Mouse (Mus musculus) intestine, postnatal 0 days (tissue): ENCODE results near the gene Krt76. TPM values are rescaled to one million over a fixed set of nuclear protein-coding genes. Genes with fewer than 3 reads are reported as not detected.

Experiments
- ATAC-seq: fragments of 200-750 bp; cut with Nextera tagmentation; 2 replicates; pipeline ENCODE4 v1.8.0; 2017; ENCODE audit warnings: mild to moderate bottlenecking, moderate TSS enrichment, moderate library complexity
- H3K27ac ChIP-seq: fragments of 300-500 bp; sonication (generic); 2 replicates; pipeline ENCODE4 v1.5.1; 2014; ENCODE audit warnings: mild to moderate bottlenecking, low read depth, low read length, moderate library complexity
- H3K27me3 ChIP-seq: fragments of 300-500 bp; sonication (generic); replicated peaks from 2 replicates; pipeline ENCODE4 v1.6.1; 2014; ENCODE audit warnings: low read length, mixed read lengths; ENCODE audit not compliant: control insufficient read depth, insufficient read depth
- H3K36me3 ChIP-seq: fragments of 300-500 bp; sonication (generic); 2 replicates; pipeline ENCODE4 v1.6.1; 2014; ENCODE audit warnings: mild to moderate bottlenecking, moderate library complexity; ENCODE audit not compliant: control insufficient read depth, insufficient read depth
- H3K4me1 ChIP-seq: fragments of 300-500 bp; sonication (generic); replicated peaks from 2 replicates; pipeline ENCODE4 v1.6.1; 2014; ENCODE audit warnings: antibody characterized with exemption, low read length, mixed read lengths; ENCODE audit not compliant: control insufficient read depth, insufficient read depth
- H3K4me2 ChIP-seq: fragments of 300-500 bp; sonication (generic); replicated peaks from 2 replicates; pipeline ENCODE4 v1.6.1; 2014; ENCODE audit warnings: low read depth, mild to moderate bottlenecking, moderate library complexity
- H3K4me3 ChIP-seq: fragments of 300-500 bp; sonication (generic); 2 replicates; pipeline ENCODE4 v1.5.1; 2014; ENCODE audit warnings: low read depth, low read length
- H3K9ac ChIP-seq: fragments of 300-500 bp; sonication (generic); 2 replicates; pipeline ENCODE4 v1.6.1; 2014; ENCODE audit warnings: mild to moderate bottlenecking, low read depth, low read length
- H3K9me3 ChIP-seq: fragments of 300-500 bp; sonication (generic); 2 replicates; pipeline ENCODE4 v1.6.1; 2016; ENCODE audit warnings: mixed run types; ENCODE audit not compliant: control insufficient read depth
- CTCF ChIP-seq: sonication (generic); IDR thresholded peaks from 2 replicates; pipeline ENCODE4 v1.5.1; 2016; ENCODE audit warnings: low read depth, mild to moderate bottlenecking, control low read depth, antibody characterized with exemption, moderate library complexity
- WGBS: fragments of 180-500 bp; shearing (Covaris S2); extraction: QIAGEN DNeasy Blood & Tissue Kit; methylation state at CpG from one replicate; pipeline ENCODE4 v1.1.7; 2014; 5-methylcytosine and 5-hydroxymethylcytosine counted together
- polyA plus RNA-seq: library from polyadenylated mRNA; unstranded; fragments of >200 nt; fragmentation: Nextera tagmentation; extraction: Ambion mirVana; gene quantifications from 2 replicates; pipeline ENCODE4 v1.2.1, GENCODE M21; 2015

Gene Krt76
- not detected in 2 replicates for polyA plus RNA-seq

DNA sequence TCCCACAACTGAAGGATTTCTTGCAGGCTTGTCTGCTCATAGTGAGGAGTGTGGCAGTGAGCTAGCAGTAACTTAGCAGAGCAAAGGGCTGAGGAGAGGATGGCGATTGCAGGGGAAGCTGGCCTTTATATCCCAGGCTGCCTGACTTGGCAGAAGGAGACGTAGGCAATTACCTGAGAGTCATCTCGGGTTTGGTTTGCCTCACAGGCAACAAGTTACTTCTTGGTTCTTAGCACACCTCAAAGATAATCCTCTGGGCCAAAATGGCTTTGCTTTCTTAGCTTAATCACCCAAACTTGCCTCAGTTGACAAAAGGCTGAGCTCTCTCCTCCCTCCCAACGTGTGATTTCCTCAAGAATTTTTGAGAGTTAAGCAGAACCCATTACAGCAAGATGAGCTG, at the start of gene Krt76:
TSS of gene Krt76 (minus strand) at position 101 of the 400 bp plus-strand sequence.
- TF ChIP-seq CTCF, result no peak
- 66% methylated on average over 4 of the region's 4 CpGs for WGBS
- no peak within 1 kb of the TSS for H3K27ac ChIP-seq
- no peaks in the 10 kb centered on the region for H3K9me3 ChIP-seq
- H3K36me3 ChIP-seq, result no peaks in the 10 kb centered on the region
- H3K9ac ChIP-seq, result no peak within 1 kb of the TSS
- no peaks in the 10 kb centered on the region for H3K4me1 ChIP-seq
- no peaks in the 10 kb centered on the region for H3K27me3 ChIP-seq
- H3K4me3 ChIP-seq, result no peak within 1 kb of the TSS
- ATAC-seq, result no peak
- no peak within 1 kb of the TSS for H3K4me2 ChIP-seq

GRCm38 (mm10) chr15:101941948-101942347, 49.2 kb upstream of the Krt76 start:
- Histone ChIP-seq H3K27me3 (no peaks in the 10 kb centered on the region), H3K9me3 (no peaks in the 10 kb centered on the region), H3K9ac (no peak overlapping the region), H3K4me2 (no peak overlapping the region), H3K27ac (no peak overlapping the region), H3K36me3 (no peaks in the 10 kb centered on the region), H3K4me3 (no peak overlapping the region), H3K4me1 (no peaks in the 10 kb centered on the region)
- TF ChIP-seq CTCF, result no peak
- 44% methylated on average over 8 of the region's 8 CpGs for WGBS
- ATAC-seq, result no peak

- TF ChIP-seq CTCF, result no peak
- ATAC-seq, result no peak
- Histone ChIP-seq H3K27me3 (no peaks in the 10 kb centered on the region), H3K27ac (no peak within 1 kb of the TSS), H3K9ac (no peak within 1 kb of the TSS), H3K4me2 (no peak within 1 kb of the TSS), H3K4me3 (no peak within 1 kb of the TSS), H3K36me3 (no peaks in the 10 kb centered on the region), H3K4me1 (no peaks in the 10 kb centered on the region), H3K9me3 (no peaks in the 10 kb centered on the region)
- WGBS, result 67% methylated on average over 6 of the region's 6 CpGs
These were observed 47.6 kb upstream of the Krt76 start, which contains the start of gene Krt79 for GRCm38 (mm10) chr15:101940274-101940829. Gene Krt79 (minus strand): TSS chr15:101940324.

DNA sequence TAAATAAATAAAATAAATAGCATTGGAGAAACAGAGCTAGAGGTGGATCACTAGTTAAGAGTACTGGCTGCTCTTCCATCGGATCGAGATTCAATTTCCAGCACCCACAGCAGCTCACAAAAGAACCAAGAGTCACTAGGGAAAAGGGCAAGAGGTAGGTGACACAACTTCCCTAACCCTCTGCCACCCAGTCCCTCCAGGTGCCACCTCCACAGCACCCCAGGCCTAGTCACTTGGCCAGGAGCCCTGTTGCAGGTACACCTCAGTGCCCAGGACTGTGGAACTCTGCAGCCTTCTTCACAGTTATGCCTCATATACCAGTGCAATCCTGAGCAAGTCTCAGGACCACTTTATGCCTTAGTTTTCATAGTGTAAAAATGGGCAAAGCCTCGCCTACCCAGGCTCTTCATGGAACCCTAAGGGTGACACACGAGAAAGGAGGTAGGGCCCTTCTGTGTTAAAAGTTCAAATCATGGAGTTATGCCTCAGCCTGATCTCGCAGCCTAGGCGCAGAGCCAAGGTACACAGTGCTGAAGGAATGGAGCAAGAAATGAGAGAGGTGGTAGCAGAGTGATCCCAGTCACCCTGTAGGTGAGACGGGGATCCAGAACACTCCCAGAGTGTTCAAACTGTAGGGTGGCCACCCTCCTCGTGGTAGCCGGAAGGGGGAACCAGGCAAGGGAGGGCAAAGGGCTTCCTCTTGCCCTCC, 46.0 kb upstream of the Krt76 start:
- Histone ChIP-seq H3K27ac (no peak overlapping the region), H3K36me3 (no peaks in the 10 kb centered on the region), H3K4me2 (no peak overlapping the region), H3K4me1 (no peaks in the 10 kb centered on the region), H3K27me3 (no peaks in the 10 kb centered on the region), H3K9me3 (no peaks in the 10 kb centered on the region), H3K4me3 (no peak overlapping the region), H3K9ac (no peak overlapping the region)
- no peak for ATAC-seq
- WGBS, result 80% methylated on average over 9 of the region's 9 CpGs
- TF ChIP-seq CTCF, result no peak

DNA sequence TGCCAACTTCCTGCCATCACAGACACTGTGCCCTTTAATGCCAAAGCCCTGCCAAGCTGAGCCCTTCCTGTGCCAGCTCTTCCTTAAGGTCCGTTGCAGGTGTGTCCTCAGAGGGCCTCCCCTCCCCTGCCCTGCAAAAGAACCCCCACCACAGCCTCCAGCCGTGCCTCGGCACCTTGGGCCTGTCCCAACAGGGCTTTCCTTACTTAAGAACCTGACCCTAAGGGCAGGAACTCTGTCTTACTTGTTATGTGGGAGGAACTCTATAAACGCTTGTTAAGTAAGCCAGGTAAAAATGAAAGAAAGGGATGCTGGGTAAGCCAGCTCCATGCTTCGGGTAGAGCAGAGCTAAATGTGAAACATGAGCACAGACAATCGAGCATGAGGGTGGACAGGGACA, 40.3 kb upstream of the Krt76 start:
- H3K9me3 ChIP-seq, result no peaks in the 10 kb centered on the region
- no peak for TF ChIP-seq CTCF
- H3K9ac ChIP-seq, result no peak overlapping the region
- 70% methylated on average over 6 of the region's 6 CpGs for WGBS
- no peak overlapping the region for H3K4me3 ChIP-seq
- no peak for ATAC-seq
- H3K27me3 ChIP-seq, result no peaks in the 10 kb centered on the region; the same call in 1 of the 2 replicates
- H3K27ac ChIP-seq, result no peak overlapping the region
- no peak overlapping the region for H3K4me2 ChIP-seq
- H3K36me3 ChIP-seq, result no peaks in the 10 kb centered on the region
- no peaks in the 10 kb centered on the region for H3K4me1 ChIP-seq

DNA sequence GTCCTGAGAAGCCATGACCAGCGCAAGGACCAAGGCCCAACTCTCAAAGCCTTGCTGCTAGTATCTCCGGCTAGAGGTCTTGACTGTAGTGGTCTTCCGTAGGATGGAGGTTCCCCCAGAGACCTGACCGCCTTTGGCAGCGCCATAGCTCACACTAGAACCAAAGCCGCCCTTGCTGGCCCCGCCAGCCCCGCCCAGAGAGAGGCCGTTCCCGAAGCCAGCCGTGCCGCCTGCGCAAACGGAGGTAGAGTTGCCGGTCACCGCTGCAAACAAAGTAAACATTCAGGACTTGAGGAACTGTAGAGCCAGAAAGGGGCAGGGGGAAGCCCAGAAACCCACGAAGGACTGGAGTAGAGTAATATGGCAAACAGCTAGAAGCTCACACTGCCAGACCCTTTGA, 36.9 kb upstream of the Krt76 start:
- no peaks in the 10 kb centered on the region for H3K36me3 ChIP-seq
- no peaks in the 10 kb centered on the region for H3K9me3 ChIP-seq
- peak overlapping the region; percentile 62 for H3K4me2 ChIP-seq
- no peaks in the 10 kb centered on the region for H3K4me1 ChIP-seq
- 2% methylated on average over 17 of the region's 17 CpGs for WGBS
- H3K4me3 ChIP-seq, result peak overlapping the region; percentile 29
- H3K27ac ChIP-seq, result no peak overlapping the region
- ATAC-seq, result no peak
- TF ChIP-seq CTCF, result no peak
- H3K27me3 ChIP-seq, result no peaks in the 10 kb centered on the region; the same call in 1 of the 2 replicates
- no peak overlapping the region for H3K9ac ChIP-seq
